Mouse (Mus musculus) left cerebral cortex, postnatal 10 days (tissue): Measurements from ENCODE around the gene Lonp2. TPM values are rescaled to one million over a fixed set of nuclear protein-coding genes. Genes with fewer than 3 reads are reported as not detected.

Source experiments
- DNase-seq, 2 experiments: peaks; one replicate each; pipeline ENCODE4 v3.0.0; 2021 to 2022; ENCODE audit warnings: low spot score in 2 of 2, mixed read lengths in 1 of 2; ENCODE audit errors: extremely low spot score in 1 of 2
- intact Hi-C: fragments of 180-260 bp; cut with DNase I; formaldehyde crosslinking; loops from one replicate; pipeline ENCODE4 v1.15.1; 2025
- total RNA-seq, 2 experiments: library from RNA; stranded (reverse); gene quantifications; 2 replicates each; pipeline ENCODE4 v1.2.3; 2021

Lonp2 gene
- 10 to 100 TPM; 51.5 to 51.9 TPM for total RNA-seq

DNA sequence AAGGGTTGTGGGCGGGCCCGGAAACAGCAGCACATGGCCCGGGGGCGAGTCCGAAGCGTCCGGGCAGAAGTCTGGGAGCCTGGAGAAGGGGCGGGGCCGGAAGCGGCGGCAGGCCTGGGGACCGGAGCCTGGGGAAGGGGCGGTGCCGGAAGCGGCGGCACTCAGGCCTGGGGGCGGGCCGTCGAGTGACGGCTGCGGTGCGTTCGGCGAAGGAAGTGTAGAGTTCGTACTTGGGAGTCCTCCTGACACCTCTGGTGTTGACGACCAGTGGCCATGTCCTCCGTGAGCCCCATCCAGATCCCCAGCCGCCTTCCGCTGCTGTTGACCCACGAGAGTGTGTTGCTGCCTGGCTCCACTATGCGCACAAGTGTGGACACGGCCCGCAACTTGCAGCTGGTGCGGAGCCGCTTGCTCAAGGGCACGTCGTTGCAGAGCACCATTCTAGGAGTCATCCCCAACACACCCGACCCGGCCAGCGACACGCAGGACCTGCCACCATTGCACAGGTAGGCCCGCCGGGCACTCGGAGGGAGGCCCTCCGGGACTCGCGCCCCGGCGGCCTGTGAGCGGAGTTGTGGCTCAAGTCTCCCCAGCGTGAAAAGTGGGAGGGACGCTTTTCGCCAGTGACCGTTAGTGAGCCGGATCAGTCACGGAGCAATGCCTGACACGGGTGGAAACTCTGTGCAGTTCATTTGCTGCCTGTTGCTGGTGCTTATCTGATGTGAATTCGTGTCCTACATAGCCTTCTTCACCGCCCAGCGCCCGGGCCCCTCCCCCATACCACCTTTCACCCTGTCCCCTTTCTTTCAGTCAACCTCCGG, at the start of gene Lonp2:
Gene Lonp2 (plus strand): TSS at position 133 of the 821 bp plus-strand sequence.
- DNase-seq: peak; percentile 95 to 100
- intact Hi-C loops: no loop called here

DNA sequence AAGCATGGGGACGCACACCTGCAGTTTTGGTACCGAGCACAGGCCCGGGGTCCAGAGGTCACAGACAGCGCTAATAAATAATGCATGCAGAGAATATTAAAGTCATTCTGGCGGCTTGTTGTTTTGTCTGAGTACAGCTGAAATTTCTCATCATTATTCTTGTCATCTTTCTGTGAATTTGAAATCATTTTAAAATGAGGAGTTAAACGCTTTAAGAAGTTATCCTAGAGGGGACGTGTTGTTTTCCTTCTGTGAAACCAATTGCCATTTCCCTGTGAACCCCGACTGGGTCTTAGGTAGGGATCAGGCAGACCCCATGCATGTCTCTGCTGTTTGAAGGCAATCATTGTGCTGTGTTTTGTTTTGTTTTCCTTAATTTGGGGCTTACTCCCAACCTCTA, 46.3 kb upstream of the Lonp2 start:
- intact Hi-C loops: no loop called here
- DNase-seq: no peak

DNA sequence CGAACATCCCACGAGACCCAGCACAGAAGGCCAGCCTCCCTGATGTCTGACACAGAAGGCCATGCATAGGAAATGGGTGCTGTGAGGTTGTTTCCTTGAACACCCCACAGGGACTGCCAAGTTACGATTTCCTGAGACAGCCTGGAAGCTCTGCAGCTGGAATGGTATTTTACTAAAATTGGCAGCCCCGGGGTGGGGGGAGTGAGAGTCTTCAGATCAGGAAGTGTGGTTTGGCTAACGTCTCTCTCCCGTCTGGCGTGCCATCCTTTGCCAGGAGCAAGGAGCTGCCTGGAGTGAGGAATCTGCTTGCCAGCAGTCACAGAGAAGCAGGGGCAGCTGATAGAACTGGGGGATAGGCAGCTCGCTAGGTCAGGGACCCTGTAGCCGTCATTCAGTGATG, 45.8 kb upstream of the Lonp2 start:
- peak; percentile 69 to 73 for DNase-seq
- intact Hi-C loops: no loop called here

DNA sequence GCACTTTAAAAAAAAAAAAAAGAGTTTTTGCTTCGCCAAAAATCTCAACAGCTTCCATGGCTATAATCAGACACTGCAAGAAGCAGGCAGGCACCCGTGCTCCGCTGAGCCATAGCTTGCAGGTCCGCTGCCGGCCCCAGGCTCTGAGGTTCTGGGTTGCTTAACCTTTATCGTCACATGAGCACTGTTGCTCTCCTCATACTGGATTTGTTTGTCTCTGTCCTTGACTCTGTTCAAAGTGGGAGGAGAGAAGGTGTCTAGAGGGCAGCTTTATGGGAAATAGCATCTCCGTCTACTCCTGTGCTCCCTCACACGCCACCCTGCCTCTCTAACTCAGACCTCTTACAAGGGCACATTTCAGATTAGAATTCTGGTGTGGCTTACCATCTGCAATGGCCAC, 45.1 kb upstream of the Lonp2 start:
- no peak for DNase-seq
- intact Hi-C loops: no loop called here

DNA sequence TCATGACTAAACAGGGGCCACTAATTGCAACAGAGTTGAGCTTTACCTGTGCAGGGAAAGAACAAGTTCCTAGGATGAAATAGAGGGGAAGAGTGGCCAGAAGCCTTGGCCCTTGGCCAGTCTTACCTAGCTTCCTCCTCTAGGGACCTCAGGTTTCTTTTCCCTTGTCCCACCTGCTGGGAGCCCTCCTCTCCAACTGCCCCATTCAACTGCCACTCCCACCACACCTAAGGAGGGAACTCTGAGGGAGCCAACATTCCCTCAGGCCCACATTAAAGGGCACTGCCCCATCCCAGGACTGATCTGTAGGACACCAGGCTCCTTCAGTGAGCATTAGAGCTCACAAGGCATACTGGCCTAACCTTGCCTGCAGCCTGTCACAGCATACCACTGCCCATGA, 43.4 kb upstream of the Lonp2 start, which contains the start of gene Abcc12:
Gene Abcc12 (minus strand): TSS at position 229 of the 400 bp plus-strand sequence.
- intact Hi-C loops: no loop called here
- no peak for DNase-seq

DNA sequence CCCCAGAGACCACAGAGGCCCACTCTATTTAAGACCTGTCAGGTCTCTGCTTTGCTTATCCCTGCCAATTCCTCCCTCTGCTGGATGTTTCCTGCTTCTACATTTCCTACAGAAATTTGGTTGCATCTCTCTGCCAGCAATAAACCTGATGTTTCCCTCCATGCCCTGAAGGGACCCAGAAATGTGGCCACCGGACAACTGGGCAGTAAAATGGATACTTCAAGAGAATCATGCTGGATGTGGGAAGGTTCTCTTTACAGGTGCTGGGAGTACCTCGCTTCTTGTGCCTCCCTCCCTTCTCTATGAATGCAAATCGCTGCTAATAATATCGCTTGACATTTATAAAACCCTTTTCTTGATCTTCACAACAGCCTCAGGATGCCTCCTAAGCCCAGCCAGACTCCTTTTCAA, 41.9 kb upstream of the Lonp2 start:
- intact Hi-C loops: no loop called here
- peak in 1 of 2 experiments; percentile 40 for DNase-seq

DNA sequence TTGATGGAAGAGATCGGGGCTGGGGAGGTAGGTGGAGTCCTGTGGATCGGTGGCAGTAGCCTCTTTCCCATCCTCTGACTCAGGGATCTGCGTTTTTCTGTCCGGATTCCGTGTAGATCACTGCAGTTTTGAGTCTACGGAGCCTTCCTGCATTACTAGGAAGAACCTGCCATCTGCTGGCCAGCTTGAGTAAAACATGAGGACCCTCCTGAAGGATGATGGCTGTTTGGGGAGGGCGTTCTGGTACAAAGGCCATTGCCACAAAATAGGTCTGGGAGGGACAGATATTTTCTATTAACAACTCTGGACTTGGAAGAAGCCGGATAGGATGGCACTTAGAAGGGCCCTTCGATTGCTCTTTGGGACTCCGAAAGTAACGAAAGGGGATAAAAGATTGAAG, 38.7 kb upstream of the Lonp2 start:
- intact Hi-C loops: loop anchor here (2.0 to 5.0 kb wide), 2 partner anchors 886 to 1128 kb away; no protein-coding TSS in a partner anchor
- DNase-seq: peak; percentile 88 to 89

DNA sequence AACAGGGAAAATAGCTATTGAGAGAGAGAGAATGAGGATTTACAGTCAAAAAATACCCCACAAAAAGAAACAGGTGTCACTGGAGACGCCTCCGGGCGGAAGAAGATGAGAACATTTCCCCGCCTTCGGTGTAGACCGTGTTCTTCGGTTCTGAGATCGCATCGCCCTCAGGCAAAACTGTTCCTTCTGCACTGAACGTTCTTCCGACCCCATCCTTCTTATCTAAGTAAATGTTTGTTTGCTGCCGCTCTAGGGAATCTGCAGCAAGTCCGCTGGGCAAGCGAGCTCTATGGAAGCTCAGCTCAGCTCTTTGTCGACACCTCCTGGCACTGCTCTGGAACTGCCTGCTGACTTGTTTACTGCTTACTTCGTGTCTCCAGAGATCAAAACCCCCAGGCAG, 38.3 kb upstream of the Lonp2 start:
- DNase-seq: peak; percentile 80 to 81
- intact Hi-C loops: loop anchor here (2.0 to 5.0 kb wide), 2 partner anchors 887 to 1128 kb away; no protein-coding TSS in a partner anchor

DNA sequence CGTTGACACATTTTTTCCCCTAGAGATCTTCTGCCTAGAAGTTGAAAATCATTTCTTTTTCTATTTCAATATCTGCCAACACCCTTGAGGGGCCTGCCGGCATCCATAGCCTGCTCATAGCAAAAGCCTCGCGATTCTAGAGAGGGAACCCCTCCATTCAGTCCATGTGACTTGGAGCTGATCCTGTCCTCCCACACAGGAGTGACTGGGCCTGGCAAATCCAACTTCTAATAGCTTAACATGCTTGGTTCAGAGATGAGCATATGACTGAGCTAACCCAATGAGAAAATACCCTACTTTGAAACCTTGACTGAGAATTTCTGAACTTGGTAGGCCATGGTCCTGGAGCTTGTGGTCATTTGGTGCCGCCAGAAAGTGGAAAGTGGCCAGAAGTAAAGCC, 37.8 kb upstream of the Lonp2 start:
- intact Hi-C loops: loop anchor here (2.0 to 5.0 kb wide), 2 partner anchors 983 to 1129 kb away; no protein-coding TSS in a partner anchor
- no peak for DNase-seq

DNA sequence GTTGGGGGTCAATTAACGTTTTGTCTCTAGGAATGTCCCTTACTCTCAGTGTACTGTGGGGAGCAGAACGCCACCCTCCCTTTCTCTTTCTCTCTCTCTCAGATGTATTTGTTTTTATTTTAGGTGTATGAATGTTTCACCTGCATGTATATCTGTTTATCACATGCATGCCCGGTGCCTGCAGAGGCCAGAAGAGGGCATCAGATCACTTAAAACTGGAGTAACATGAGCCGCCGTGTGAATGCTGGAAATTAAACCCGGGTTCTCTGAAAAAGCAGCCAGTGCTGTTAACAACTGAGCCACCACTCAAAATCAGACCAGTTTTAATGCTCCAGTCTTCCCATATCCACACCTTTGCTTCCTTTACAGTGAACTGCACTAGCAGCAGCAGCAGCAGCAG, 37.2 kb upstream of the Lonp2 start:
- DNase-seq: no peak
- intact Hi-C loops: loop anchor here (2.0 to 5.0 kb wide), 2 partner anchors 984 to 1129 kb away; no protein-coding TSS in a partner anchor

DNA sequence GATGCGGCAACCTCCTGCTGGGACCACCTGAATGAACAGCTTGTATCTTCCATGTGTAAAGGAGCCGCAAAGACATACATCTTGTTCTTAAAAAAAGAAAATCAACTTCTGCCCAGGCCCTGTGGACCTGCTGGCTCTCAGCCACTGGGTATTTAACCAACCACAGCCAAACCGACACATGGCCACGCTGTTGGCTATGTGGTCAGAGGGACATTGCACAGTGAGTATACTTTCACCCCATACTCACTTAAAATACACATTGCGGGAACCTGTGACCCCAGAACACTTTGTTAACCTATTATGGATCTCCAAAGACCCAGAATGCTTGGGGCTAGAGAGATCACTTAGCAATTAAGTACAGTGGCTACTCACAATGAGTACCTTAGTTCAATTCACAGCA, 35.5 kb upstream of the Lonp2 start:
- intact Hi-C loops: loop anchor here (5.0 kb wide), 1 partner anchor 1131 kb away; no protein-coding TSS in a partner anchor
- DNase-seq: no peak

DNA sequence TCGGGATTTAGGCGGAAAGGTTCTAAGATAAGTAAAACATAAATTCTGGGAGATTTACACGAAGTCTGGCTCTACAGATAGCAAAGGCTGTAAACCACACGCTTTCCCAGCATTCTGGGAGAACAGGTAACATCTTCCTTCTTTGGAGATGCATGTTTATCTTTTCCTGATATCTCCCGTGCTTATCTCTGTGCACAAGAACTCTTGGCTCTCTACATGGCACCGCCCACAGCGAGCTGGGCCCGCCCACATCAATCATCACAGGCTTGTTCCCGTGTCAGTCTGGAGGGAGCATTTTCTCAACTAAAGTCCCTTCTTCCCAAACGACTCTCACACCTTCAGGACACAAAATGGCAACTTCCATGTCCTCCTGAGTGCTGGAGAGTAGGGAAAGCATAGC, 30.7 kb upstream of the Lonp2 start:
- no peak for DNase-seq
- intact Hi-C loops: no loop called here

DNA sequence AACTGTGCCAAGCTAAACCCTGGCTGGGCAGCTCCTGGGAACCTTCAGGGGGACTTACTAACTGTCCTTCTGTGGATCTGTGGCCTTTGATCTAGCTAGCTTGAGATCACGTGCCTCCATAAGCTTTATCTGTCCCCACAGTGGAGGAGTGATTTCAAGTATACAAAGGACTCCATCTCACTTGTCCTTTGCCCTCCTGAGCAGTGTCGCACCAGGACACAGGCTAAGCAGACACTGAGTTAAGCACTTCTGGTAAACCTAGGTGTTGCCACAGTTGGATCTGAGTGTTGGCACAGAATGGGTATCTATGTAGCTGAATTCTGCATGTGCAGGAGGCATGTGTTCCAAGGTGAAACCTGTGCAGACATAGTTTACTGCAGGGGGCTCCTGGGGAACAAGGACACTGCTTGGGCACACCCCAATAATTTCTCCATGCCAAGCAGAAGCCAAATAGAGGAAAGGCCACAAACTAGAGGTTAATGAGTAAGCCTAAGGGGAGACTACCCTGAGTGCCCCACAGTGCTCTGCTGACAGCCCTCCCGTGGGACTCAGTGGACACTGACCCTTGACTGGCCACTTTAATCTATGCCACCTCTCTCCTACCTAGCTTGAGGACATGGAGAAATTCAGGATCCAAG, 29.6 kb upstream of the Lonp2 start:
- intact Hi-C loops: no loop called here
- no peak for DNase-seq

DNA sequence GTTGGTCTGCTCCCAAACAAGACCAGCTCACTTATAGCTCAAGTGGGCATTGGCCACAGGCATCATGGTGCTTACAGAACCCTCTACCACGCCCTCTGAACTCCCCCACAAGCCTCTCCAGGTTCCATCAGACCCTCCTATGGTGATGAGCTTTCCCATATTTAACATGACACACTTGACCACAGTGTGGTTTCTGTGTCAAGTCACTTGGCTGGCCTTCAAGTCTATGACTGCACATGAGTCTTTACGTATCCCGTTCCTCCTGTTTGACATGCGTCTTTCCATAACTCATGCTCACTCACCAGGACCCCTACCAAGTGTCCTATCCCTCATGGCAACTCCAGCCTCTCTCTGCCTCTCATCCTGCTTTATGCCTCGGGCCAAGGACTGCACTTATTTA, 28.2 kb upstream of the Lonp2 start:
- no peak for DNase-seq
- intact Hi-C loops: no loop called here

DNA sequence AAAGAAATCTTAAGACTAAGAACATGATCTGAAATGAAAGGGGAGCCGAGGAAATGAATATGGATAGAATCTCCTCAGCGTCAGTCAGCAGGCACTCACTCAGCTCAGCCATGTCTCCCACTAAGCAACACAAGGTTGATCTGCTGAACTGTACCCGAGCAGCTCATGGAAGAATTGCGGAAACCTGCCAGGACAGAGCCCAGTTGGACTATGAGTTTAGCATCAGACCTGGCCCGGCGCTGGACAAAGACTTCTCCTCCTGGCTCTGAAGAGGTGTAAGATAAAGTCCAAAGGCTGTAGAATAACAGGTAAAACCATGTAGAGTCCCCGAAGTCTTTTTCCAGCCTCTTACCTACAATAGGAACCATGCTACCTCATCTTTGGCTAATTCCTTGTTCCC, 26.2 kb upstream of the Lonp2 start:
- intact Hi-C loops: no loop called here
- no peak for DNase-seq

DNA sequence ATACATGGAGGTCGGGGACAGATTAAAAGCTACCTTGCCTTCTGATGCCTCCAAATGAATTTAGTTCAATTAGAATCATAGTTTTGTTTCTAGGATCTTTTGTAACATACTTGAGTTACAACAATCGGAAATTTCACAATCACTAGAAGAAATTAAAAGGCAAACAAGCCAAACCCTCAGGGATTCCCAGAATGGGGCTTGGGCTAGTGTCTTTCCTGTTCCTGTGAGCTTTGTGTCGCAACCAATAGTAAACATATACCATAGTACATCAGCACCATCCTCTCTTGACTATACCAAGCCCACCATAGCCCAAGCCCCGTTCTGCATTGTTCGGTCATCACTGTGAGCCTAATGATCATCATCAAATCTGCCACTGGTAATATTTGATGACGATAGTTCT, 24.5 kb upstream of the Lonp2 start:
- no peak for DNase-seq
- intact Hi-C loops: no loop called here

DNA sequence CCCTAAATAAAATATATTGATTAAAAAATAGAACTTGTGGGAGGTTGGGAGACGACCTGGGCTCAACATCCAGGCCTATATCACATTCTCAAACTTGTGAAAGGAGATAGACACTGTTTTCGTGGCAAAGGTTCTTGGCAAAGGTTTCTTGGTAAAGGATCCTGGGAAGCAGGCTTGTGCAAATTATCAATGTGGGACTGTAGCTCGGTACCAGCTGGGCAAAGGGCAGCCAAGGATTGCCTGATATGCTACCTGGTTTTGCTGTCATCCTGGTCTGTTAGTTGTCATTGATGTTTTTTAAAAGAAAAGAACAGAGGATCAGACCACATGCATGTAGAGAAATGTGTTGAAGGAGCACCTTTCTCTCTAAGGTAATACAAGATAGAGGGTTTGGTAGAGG, 23.5 kb upstream of the Lonp2 start:
- intact Hi-C loops: no loop called here
- no peak for DNase-seq

DNA sequence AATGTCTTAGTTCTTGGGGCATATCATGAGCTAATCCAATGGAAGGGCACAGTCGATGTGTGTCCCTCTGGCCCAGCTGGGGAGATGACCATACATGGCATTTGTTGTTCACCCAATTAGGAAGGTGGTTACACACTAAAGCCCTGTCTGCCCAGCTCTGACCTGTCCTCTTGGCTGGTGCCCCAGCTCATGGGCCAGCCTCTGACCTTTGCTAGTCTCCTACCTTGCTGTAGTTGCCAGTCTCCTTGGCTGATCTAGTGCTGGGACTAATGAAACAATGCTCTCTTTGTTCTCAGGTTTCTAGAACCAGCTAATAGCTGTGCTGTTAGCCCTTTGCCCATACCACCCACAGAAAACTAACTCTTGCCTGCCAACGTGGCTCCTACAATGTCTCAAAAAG, 20.7 kb upstream of the Lonp2 start:
- intact Hi-C loops: no loop called here

DNA sequence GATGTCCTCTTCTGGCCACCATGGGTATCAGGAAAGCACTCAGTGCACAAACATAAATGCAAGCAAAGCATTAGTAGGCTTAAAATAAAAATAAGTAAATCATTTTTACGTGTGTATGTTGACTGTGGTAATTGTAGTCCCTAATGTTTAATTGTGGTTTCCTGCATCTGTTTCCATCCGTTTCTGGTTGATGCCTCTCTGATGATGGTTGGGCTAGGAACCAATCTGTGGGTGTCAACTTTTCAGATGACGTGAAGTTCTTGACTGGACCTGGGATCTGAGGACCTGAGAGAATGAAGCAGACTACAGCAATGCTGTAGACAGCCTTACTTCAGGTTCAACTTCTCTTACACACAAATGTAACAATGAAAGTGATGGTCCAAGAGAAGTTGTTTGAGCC, 19.2 kb upstream of the Lonp2 start:
- intact Hi-C loops: no loop called here
- DNase-seq: no peak

More for the DNA sequence above, 20.7 kb upstream of the Lonp2 start:
- no peak for DNase-seq

DNA sequence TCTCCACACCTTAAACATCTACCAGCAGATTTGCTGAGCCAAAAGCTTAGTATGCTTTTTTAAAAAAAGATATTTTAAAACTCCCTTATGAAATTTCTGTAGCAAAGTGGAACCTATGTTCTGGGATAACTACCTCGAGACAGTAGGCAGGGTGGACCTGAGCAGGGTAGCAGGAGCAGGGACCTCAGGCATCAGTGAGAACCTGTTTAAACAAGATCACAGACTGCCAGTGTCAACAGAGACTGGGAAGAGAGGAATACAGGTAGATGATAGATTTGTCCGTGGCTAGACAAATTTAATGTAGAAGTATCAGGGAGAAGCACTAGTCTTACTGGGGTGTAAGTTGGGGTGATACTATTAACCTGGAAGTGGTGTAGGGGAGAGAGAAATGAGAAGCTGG, 10.0 kb upstream of the Lonp2 start:
- intact Hi-C loops: no loop called here
- no peak for DNase-seq
